Mouse (Mus musculus) v-Abl transformed pro-B cells (cell line): ENCODE results near the gene Xxylt1.
"Not testable (repeated sequence)": the region's sequence is repeated elsewhere in the genome, so short reads cannot be mapped to it uniquely, and the experiment has no call there.

Experiments used
- in situ Hi-C, 2 experiments: fragments of 400-800 bp; cut with MboI; formaldehyde crosslinking; loops; one replicate each; pipeline ENCODE4 v1.15.1; 2025; ENCODE audit not compliant: unreplicated experiment in 2 of 2

Xxylt1 gene

GRCm38 (mm10) chr16:31029739-31030485 lies 51.3 kb downstream of the Xxylt1 start:
- in situ Hi-C loops, result no loop called here

- in situ Hi-C loops, result no loop called here
Observed at GRCm38 (mm10) chr16:31027675-31028074, 53.6 kb downstream of the Xxylt1 start.

GRCm38 (mm10) chr16:31025516-31025915 lies 55.7 kb downstream of the Xxylt1 start:
- in situ Hi-C loops, result no loop called here

GRCm38 (mm10) chr16:31024997-31025396 lies 56.2 kb downstream of the Xxylt1 start:
- in situ Hi-C loops, result no loop called here

GRCm38 (mm10) chr16:31024221-31024620 lies 57.0 kb downstream of the Xxylt1 start:
- in situ Hi-C loops, result no loop called here

- in situ Hi-C loops, result no loop called here
Observed at GRCm38 (mm10) chr16:31023803-31024202, 57.4 kb downstream of the Xxylt1 start.

- in situ Hi-C loops, result no loop called here
Observed at GRCm38 (mm10) chr16:31022287-31022686, 58.9 kb downstream of the Xxylt1 start.

GRCm38 (mm10) chr16:31019514-31019913 lies 61.7 kb downstream of the Xxylt1 start:
- in situ Hi-C loops, result no loop called here

GRCm38 (mm10) chr16:31017687-31018413 lies 63.4 kb downstream of the Xxylt1 start:
- in situ Hi-C loops, result no loop called here

GRCm38 (mm10) chr16:31016669-31017068 lies 64.6 kb downstream of the Xxylt1 start:
- in situ Hi-C loops, result no loop called here

- in situ Hi-C loops, result no loop called here
Observed at GRCm38 (mm10) chr16:31016169-31016568, 65.1 kb downstream of the Xxylt1 start.

- in situ Hi-C loops, result no loop called here
Observed at GRCm38 (mm10) chr16:31015271-31015670, 66.0 kb downstream of the Xxylt1 start.

GRCm38 (mm10) chr16:31012236-31012635 lies 69.0 kb downstream of the Xxylt1 start:
- in situ Hi-C loops, result no loop called here

- in situ Hi-C loops, result no loop called here
Observed at GRCm38 (mm10) chr16:31010443-31010842, 70.8 kb downstream of the Xxylt1 start.

- in situ Hi-C loops, result no loop called here
Observed at GRCm38 (mm10) chr16:31008326-31008725, 72.9 kb downstream of the Xxylt1 start.

GRCm38 (mm10) chr16:31007582-31007981 lies 73.7 kb downstream of the Xxylt1 start:
- in situ Hi-C loops, result no loop called here

- in situ Hi-C loops, result no loop called here
Observed at GRCm38 (mm10) chr16:31005693-31006092, 75.5 kb downstream of the Xxylt1 start.

- in situ Hi-C loops, result no loop called here
Observed at GRCm38 (mm10) chr16:31004321-31004682, 76.9 kb downstream of the Xxylt1 start.

- in situ Hi-C loops, result not testable (repeated sequence)
Observed at GRCm38 (mm10) chr16:31003592-31004320, 77.5 kb downstream of the Xxylt1 start.

- in situ Hi-C loops, result no loop called here
Observed at GRCm38 (mm10) chr16:31002926-31003325, 78.3 kb downstream of the Xxylt1 start.

- in situ Hi-C loops, result no loop called here
Observed at GRCm38 (mm10) chr16:31002117-31002516, 79.1 kb downstream of the Xxylt1 start.
